Comparison of ENCODE assay signal across 8 mouse cellular contexts in the genomic region with DNA sequence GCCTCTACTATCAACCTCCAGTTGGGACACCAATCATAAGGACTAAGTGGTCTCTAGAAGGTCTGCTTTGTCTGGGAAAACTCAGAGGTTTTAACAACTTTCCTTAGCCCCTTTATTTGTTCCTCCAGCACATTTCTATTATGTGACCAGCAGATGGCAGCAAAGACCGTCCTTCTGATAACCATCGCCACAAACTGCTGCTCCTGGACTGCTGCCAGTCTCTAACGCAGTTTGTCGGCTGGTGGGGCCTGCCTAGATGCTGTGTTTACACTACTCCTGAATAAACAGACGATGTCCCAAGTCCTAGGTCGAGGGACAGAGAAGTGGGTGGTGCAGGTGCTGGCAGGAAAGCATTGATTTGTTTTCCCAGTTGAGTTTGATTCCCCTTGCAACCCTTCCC. TPM values are rescaled to one million over a fixed set of nuclear protein-coding genes. Genes with fewer than 3 reads are reported as not detected.
A peak's percentile ranks its signal among the peaks of the same experiment; 100 is the strongest.
DNase-seq lines count a peak whose midpoint lies in the region; ATAC-seq and TF ChIP-seq lines count a peak whose summit lies in the region.

No protein-coding gene starts in this region.

- 3% methylated on average over 6 of the region's 6 CpGs for WGBS in midbrain, embryonic 10.5 days
- 0% methylated on average over 6 of the region's 6 CpGs for WGBS in midbrain, embryonic 16.5 days
- WGBS in forebrain, embryonic 11.5 days, result 2% methylated on average over 6 of the region's 6 CpGs
- WGBS in limb, embryonic 13.5 days, result under 1% methylated on average over 6 of the region's 6 CpGs
- WGBS in midbrain, postnatal 0 days, result 0% methylated on average over 6 of the region's 6 CpGs
- WGBS in stomach, embryonic 16.5 days, result under 1% methylated on average over 6 of the region's 6 CpGs

- H3K27me3 ChIP-seq in midbrain, embryonic 10.5 days (ENCODE audit: low read depth, poor library complexity, severe bottlenecking), result peaks cover 33% of the 10 kb centered on the region
- peaks cover 6% of the 10 kb centered on the region for H3K27me3 ChIP-seq in midbrain, embryonic 16.5 days (ENCODE audit: control insufficient read depth, insufficient read depth, low read depth, low read length)
- no peaks in the 10 kb centered on the region for H3K27me3 ChIP-seq in forebrain, embryonic 11.5 days (ENCODE audit: control insufficient read depth, insufficient read depth, low read length)
- H3K27me3 ChIP-seq in limb, embryonic 13.5 days, result peaks cover 39% of the 10 kb centered on the region
- 0 out of 2 replicates have a peak, but pooled peaks cover 7% of the 10 kb centered on the region for H3K27me3 ChIP-seq in midbrain, postnatal 0 days (ENCODE audit: insufficient read depth, low read length)
- H3K27me3 ChIP-seq in stomach, embryonic 16.5 days (ENCODE audit: control insufficient read depth, insufficient read depth, low read length), result no peaks in the 10 kb centered on the region; the same call in 1 of the 2 replicates

- H3K4me3 ChIP-seq in midbrain, embryonic 10.5 days, result no peak overlapping the region
- H3K4me3 ChIP-seq in midbrain, embryonic 16.5 days (ENCODE audit: low read depth, low read length), result no peak overlapping the region
- H3K4me3 ChIP-seq in forebrain, embryonic 11.5 days (ENCODE audit: low read depth, low read length), result no peak overlapping the region
- H3K4me3 ChIP-seq in limb, embryonic 13.5 days, result no peak overlapping the region
- H3K4me3 ChIP-seq in midbrain, postnatal 0 days (ENCODE audit: low read depth, low read length), result no peak overlapping the region
- H3K4me3 ChIP-seq in stomach, embryonic 16.5 days (replicated peaks; ENCODE audit: low read length), result no peak overlapping the region

- H3K4me1 ChIP-seq in midbrain, embryonic 10.5 days, result peaks cover 14% of the 10 kb centered on the region
- H3K4me1 ChIP-seq in midbrain, embryonic 16.5 days (ENCODE audit: control insufficient read depth, insufficient read depth, low read length), result peaks cover 4% of the 10 kb centered on the region; the same call in 1 of the 2 replicates
- no peaks in the 10 kb centered on the region for H3K4me1 ChIP-seq in forebrain, embryonic 11.5 days (replicated peaks; ENCODE audit: control insufficient read depth, insufficient read depth, low read length)
- peaks cover under 1% of the 10 kb centered on the region; the same call in 1 of the 2 replicates for H3K4me1 ChIP-seq in limb, embryonic 13.5 days
- H3K4me1 ChIP-seq in midbrain, postnatal 0 days (ENCODE audit: insufficient read depth, low read length), result no peaks in the 10 kb centered on the region
- no peaks in the 10 kb centered on the region for H3K4me1 ChIP-seq in stomach, embryonic 16.5 days (ENCODE audit: control insufficient read depth, insufficient read depth, low read length)

- no peaks in the 10 kb centered on the region for H3K9me3 ChIP-seq in midbrain, embryonic 10.5 days (replicated peaks)
- no peaks in the 10 kb centered on the region for H3K9me3 ChIP-seq in midbrain, embryonic 16.5 days (replicated peaks; ENCODE audit: control insufficient read depth, low read length, poor library complexity, severe bottlenecking)
- H3K9me3 ChIP-seq in forebrain, embryonic 11.5 days (ENCODE audit: control insufficient read depth, low read length), result no peaks in the 10 kb centered on the region
- H3K9me3 ChIP-seq in limb, embryonic 13.5 days, result no peaks in the 10 kb centered on the region
- no peaks in the 10 kb centered on the region for H3K9me3 ChIP-seq in midbrain, postnatal 0 days (ENCODE audit: low read length)
- H3K9me3 ChIP-seq in stomach, embryonic 16.5 days (replicated peaks; ENCODE audit: control insufficient read depth, low read length), result no peaks in the 10 kb centered on the region

- H3K36me3 ChIP-seq in midbrain, embryonic 10.5 days, result no peaks in the 10 kb centered on the region
- no peaks in the 10 kb centered on the region for H3K36me3 ChIP-seq in midbrain, embryonic 16.5 days (ENCODE audit: control insufficient read depth, insufficient read depth, low read length)
- H3K36me3 ChIP-seq in forebrain, embryonic 11.5 days (ENCODE audit: control insufficient read depth, insufficient read depth, low read length), result no peaks in the 10 kb centered on the region
- H3K36me3 ChIP-seq in limb, embryonic 13.5 days, result no peaks in the 10 kb centered on the region
- H3K36me3 ChIP-seq in midbrain, postnatal 0 days (ENCODE audit: insufficient read depth, low read length), result no peaks in the 10 kb centered on the region
- no peaks in the 10 kb centered on the region for H3K36me3 ChIP-seq in stomach, embryonic 16.5 days (ENCODE audit: control insufficient read depth, insufficient read depth, low read length)

- H3K9ac ChIP-seq in midbrain, embryonic 16.5 days (ENCODE audit: low read depth, low read length), result no peak overlapping the region
- no peak overlapping the region for H3K9ac ChIP-seq in forebrain, embryonic 11.5 days (ENCODE audit: low read length)
- no peak overlapping the region for H3K9ac ChIP-seq in limb, embryonic 13.5 days
- H3K9ac ChIP-seq in midbrain, postnatal 0 days (replicated peaks; ENCODE audit: low read length, poor library complexity, severe bottlenecking), result no peak overlapping the region
- no peak overlapping the region for H3K9ac ChIP-seq in stomach, embryonic 16.5 days (ENCODE audit: low read length)

- no peak; the same call in 1 of the 2 replicates for ATAC-seq in midbrain, embryonic 16.5 days
- ATAC-seq in forebrain, embryonic 11.5 days (replicated peaks; ENCODE audit: low FRiP score), result 0 out of 2 replicates have a peak, but pooled peaks have one; percentile 32
- peak; percentile 69 for ATAC-seq in inflammation-experienced regulatory T-cells, adult 6 months
- 0 out of 2 replicates have a peak, but pooled peaks have one; percentile 12 for ATAC-seq in limb, embryonic 13.5 days (ENCODE audit: low FRiP score, low read depth)
- ATAC-seq in midbrain, postnatal 0 days (ENCODE audit: low FRiP score), result no peak
- ATAC-seq in stomach, embryonic 16.5 days (ENCODE audit: insufficient read depth, low FRiP score), result 0 out of 2 replicates have a peak, but pooled peaks have one; percentile 44

- H3K27ac ChIP-seq in midbrain, embryonic 10.5 days (replicated peaks), result no peak overlapping the region
- no peak overlapping the region for H3K27ac ChIP-seq in midbrain, embryonic 16.5 days (ENCODE audit: low read length)
- no peak overlapping the region for H3K27ac ChIP-seq in forebrain, embryonic 11.5 days (ENCODE audit: low read depth, low read length)
- H3K27ac ChIP-seq in limb, embryonic 13.5 days, result no peak overlapping the region
- H3K27ac ChIP-seq in midbrain, postnatal 0 days (ENCODE audit: low read depth, low read length), result no peak overlapping the region
- H3K27ac ChIP-seq in stomach, embryonic 16.5 days (ENCODE audit: low read length), result no peak overlapping the region

- DNase-seq in midbrain, embryonic 10.5 days (ENCODE audit: low spot score), result peak; percentile 68
- peak; percentile 84 for DNase-seq in brain, adult 2 months (ENCODE audit: low read depth, low spot score)
- DNase-seq in forebrain, embryonic 11.5 days (ENCODE audit: low spot score), result peak; percentile 83
- peak; percentile 93 for DNase-seq in midbrain, postnatal 0 days (ENCODE audit: low spot score)

- no peak overlapping the region for H3K4me2 ChIP-seq in midbrain, embryonic 16.5 days (ENCODE audit: low read length)
- H3K4me2 ChIP-seq in forebrain, embryonic 11.5 days (ENCODE audit: low read depth, low read length, severe bottlenecking), result no peak overlapping the region
- H3K4me2 ChIP-seq in limb, embryonic 13.5 days (replicated peaks), result no peak overlapping the region
- H3K4me2 ChIP-seq in midbrain, postnatal 0 days (ENCODE audit: low read depth, low read length, poor library complexity, severe bottlenecking), result no peak overlapping the region
- H3K4me2 ChIP-seq in stomach, embryonic 16.5 days (ENCODE audit: low read depth, low read length), result no peak overlapping the region

- TF ChIP-seq CTCF in midbrain, postnatal 0 days (IDR thresholded peaks at IDR 0.05), result peak; percentile 90

RNA-seq across cellular contexts. Expression of a gene that starts 18.2 kb away (rescaled TPM):
- not detected in 2 replicates for polyA plus RNA-seq in midbrain, embryonic 10.5 days (2016; fragmentation: Nextera tagmentation; extraction: Ambion mirVana)
- polyA plus RNA-seq in midbrain, embryonic 16.5 days (2015; fragmentation: Nextera tagmentation; extraction: Ambion mirVana), result 0.48 and 1.1 TPM in 2 replicates
- polyA plus RNA-seq in forebrain, embryonic 11.5 days (2014; fragmentation: Nextera tagmentation; extraction: Ambion mirVana), result not detected in 2 replicates
- not detected for polyA plus RNA-seq in inflammation-experienced regulatory T-cells, adult 6 months (2017; shearing (Covaris generic))
- polyA plus RNA-seq in limb, embryonic 13.5 days (2015; fragmentation: Nextera tagmentation; extraction: Ambion mirVana), result 0.13 and 0.23 TPM in 2 replicates
- total RNA-seq in midbrain, postnatal 0 days (2014; rRNA removed), result 0.60 and 0.76 TPM in 2 replicates
- polyA plus RNA-seq in midbrain, postnatal 0 days (2015; fragmentation: Nextera tagmentation; extraction: Ambion mirVana), result 1.4 and 1.6 TPM in 2 replicates
- not detected in 2 replicates for polyA plus RNA-seq in stomach, embryonic 16.5 days (2015; fragmentation: Nextera tagmentation; extraction: Ambion mirVana)

Comparison
In these comparisons a context has a peak if more than half of its experiments do, and no peak if none do; other contexts are left out.
1. ATAC-seq: peak in forebrain, embryonic 11.5 days (single experiment), inflammation-experienced regulatory T-cells, adult 6 months (single experiment), limb, embryonic 13.5 days (single experiment) and stomach, embryonic 16.5 days (single experiment); none in midbrain, embryonic 16.5 days (single experiment) and midbrain, postnatal 0 days (single experiment).
2. Peak in every context shown above with its lines, with median percentiles within 50 percentile points of each other: DNase-seq.